ENCODE assay signal across 8 mouse cellular contexts in the genomic region with DNA sequence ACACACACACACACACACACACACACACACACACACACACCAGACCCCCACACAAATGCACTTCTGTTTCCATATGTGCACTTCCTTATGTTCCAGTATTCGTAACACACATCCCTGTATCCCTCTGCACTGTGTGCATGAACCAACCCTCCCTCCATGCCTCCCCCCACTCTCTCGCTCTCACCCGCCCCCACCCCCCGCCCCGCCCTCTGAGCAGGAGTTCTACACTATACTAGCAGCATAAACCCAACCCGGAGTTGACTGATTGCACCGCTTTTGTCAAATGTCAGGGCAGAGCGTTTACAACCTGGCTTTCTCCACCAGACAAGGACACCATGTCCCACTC.
DNase-seq lines count a peak whose midpoint lies in the region; ATAC-seq lines count a peak whose summit lies in the region.

No protein-coding gene starts in this region.

- WGBS in kidney, embryonic 15.5 days, result 2% methylated on average over 8 of the region's 8 CpGs
- WGBS in embryonic facial prominence, embryonic 10.5 days, result 4% methylated on average over 8 of the region's 8 CpGs
- whole genome bisulfite sequencing in intestine, embryonic 15.5 days, result 1% methylated on average over 8 of the region's 8 CpGs
- WGBS in midbrain, embryonic 16.5 days, result 0% methylated on average over 8 of the region's 8 CpGs

- H3K27me3 ChIP-seq in kidney, embryonic 15.5 days, result no peaks in the 10 kb centered on the region
- no peaks in the 10 kb centered on the region for H3K27me3 ChIP-seq in embryonic facial prominence, embryonic 10.5 days (replicated peaks; ENCODE audit: low read depth, poor library complexity, severe bottlenecking)
- no peaks in the 10 kb centered on the region for H3K27me3 ChIP-seq in intestine, embryonic 15.5 days (replicated peaks)
- H3K27me3 ChIP-seq in midbrain, embryonic 16.5 days (ENCODE audit: control insufficient read depth, insufficient read depth, low read depth, low read length), result no peaks in the 10 kb centered on the region

- H3K9me3 ChIP-seq in kidney, embryonic 15.5 days (replicated peaks), result no peaks in the 10 kb centered on the region
- H3K9me3 ChIP-seq in embryonic facial prominence, embryonic 10.5 days, result no peaks in the 10 kb centered on the region
- no peaks in the 10 kb centered on the region for H3K9me3 ChIP-seq in intestine, embryonic 15.5 days
- H3K9me3 ChIP-seq in midbrain, embryonic 16.5 days (replicated peaks; ENCODE audit: control insufficient read depth, low read length, poor library complexity, severe bottlenecking), result no peaks in the 10 kb centered on the region

- peaks cover 66% of the 10 kb centered on the region for H3K4me1 ChIP-seq in kidney, embryonic 15.5 days
- H3K4me1 ChIP-seq in embryonic facial prominence, embryonic 10.5 days, result peaks cover 41% of the 10 kb centered on the region
- H3K4me1 ChIP-seq in intestine, embryonic 15.5 days (replicated peaks), result peaks cover 17% of the 10 kb centered on the region
- H3K4me1 ChIP-seq in midbrain, embryonic 16.5 days (ENCODE audit: control insufficient read depth, insufficient read depth, low read length), result peaks cover 23% of the 10 kb centered on the region

- peak overlapping the region; percentile 45 for H3K4me3 ChIP-seq in kidney, embryonic 15.5 days (replicated peaks)
- peak overlapping the region; percentile 59 for H3K4me3 ChIP-seq in embryonic facial prominence, embryonic 10.5 days
- H3K4me3 ChIP-seq in intestine, embryonic 15.5 days (replicated peaks), result peak overlapping the region; percentile 41
- peak overlapping the region; percentile 42 for H3K4me3 ChIP-seq in midbrain, embryonic 16.5 days (ENCODE audit: low read depth, low read length)

- no peak for DNase-seq in kidney, postnatal 14 days
- DNase-seq in embryonic facial prominence, embryonic 10.5 days (ENCODE audit: low spot score), result peak; percentile 77
- DNase-seq in adrenal gland, adult 18-20 months (ENCODE audit: low spot score in 2 of 2), result no peak
- no peak for DNase-seq in frontal cortex, postnatal 14 days (ENCODE audit: low spot score in 2 of 2)
- DNase-seq in adipocyte (ENCODE audit: low spot score), result no peak

- peak overlapping the region; percentile 71 for H3K4me2 ChIP-seq in kidney, embryonic 15.5 days
- H3K4me2 ChIP-seq in intestine, embryonic 15.5 days (replicated peaks), result peak overlapping the region; percentile 68
- H3K4me2 ChIP-seq in midbrain, embryonic 16.5 days (ENCODE audit: low read length), result peak overlapping the region; percentile 62

- H3K27ac ChIP-seq in kidney, embryonic 15.5 days, result peak overlapping the region; percentile 99
- peak overlapping the region; percentile 100 for H3K27ac ChIP-seq in embryonic facial prominence, embryonic 10.5 days (replicated peaks)
- H3K27ac ChIP-seq in intestine, embryonic 15.5 days, result peak overlapping the region; percentile 93
- peak overlapping the region; percentile 99 for H3K27ac ChIP-seq in midbrain, embryonic 16.5 days (ENCODE audit: low read length)

- H3K9ac ChIP-seq in kidney, embryonic 15.5 days, result peak overlapping the region; percentile 72; the same call in 1 of the 2 replicates
- peak overlapping the region; percentile 60 for H3K9ac ChIP-seq in intestine, embryonic 15.5 days
- H3K9ac ChIP-seq in midbrain, embryonic 16.5 days (ENCODE audit: low read depth, low read length), result peak overlapping the region; percentile 78

- ATAC-seq in kidney, embryonic 15.5 days (replicated peaks; ENCODE audit: low FRiP score), result peak; percentile 80
- ATAC-seq in intestine, embryonic 15.5 days, result peak; percentile 81
- ATAC-seq in midbrain, embryonic 16.5 days, result peak; percentile 90

- H3K36me3 ChIP-seq in kidney, embryonic 15.5 days, result no peaks in the 10 kb centered on the region
- no peaks in the 10 kb centered on the region for H3K36me3 ChIP-seq in embryonic facial prominence, embryonic 10.5 days (replicated peaks)
- H3K36me3 ChIP-seq in intestine, embryonic 15.5 days, result no peaks in the 10 kb centered on the region
- H3K36me3 ChIP-seq in midbrain, embryonic 16.5 days (ENCODE audit: control insufficient read depth, insufficient read depth, low read length), result no peaks in the 10 kb centered on the region
